Mouse (Mus musculus) gastrocnemius, postnatal 36 days (tissue): ENCODE results near the gene Tnfrsf13b. TPM values are rescaled to one million over a fixed set of nuclear protein-coding genes. Genes with fewer than 3 reads are reported as not detected.
A peak's percentile ranks its signal among the peaks of the same experiment; 100 is the strongest.
"Not testable (repeated sequence)": the region's sequence is repeated elsewhere in the genome, so short reads cannot be mapped to it uniquely, and the experiment has no call there.

Experiments
- DNase-seq, 2 experiments: peaks; one replicate each; pipeline ENCODE4 v3.0.0; 2022
- intact Hi-C: fragments of 180-260 bp; cut with DNase I; formaldehyde crosslinking; loops from one replicate; pipeline ENCODE4 v1.15.1; 2025
- total RNA-seq, 2 experiments: library from RNA; stranded (reverse); gene quantifications; 2 replicates each; pipeline ENCODE4 v1.2.3; 2021

Tnfrsf13b gene
- total RNA-seq, 2 experiments from 2014 or later, result 0.30 to 0.43 TPM

- DNase-seq, result no peak
- intact Hi-C loops, result no loop called here
These were observed 2.7 kb upstream of the Tnfrsf13b start for GRCm38 (mm10) chr11:61123886-61124285.

- intact Hi-C loops, result no loop called here
- no peak for DNase-seq
These were observed 585 bp upstream of the Tnfrsf13b start for GRCm38 (mm10) chr11:61125970-61126369.

- intact Hi-C loops, result no loop called here
- DNase-seq, result no peak
These were observed 983 bp downstream of the Tnfrsf13b start for GRCm38 (mm10) chr11:61127421-61128055.

- intact Hi-C loops, result no loop called here
- DNase-seq, result no peak
These were observed 2.8 kb downstream of the Tnfrsf13b start for GRCm38 (mm10) chr11:61129305-61129704.

GRCm38 (mm10) chr11:61130646-61131045 lies 4.1 kb downstream of the Tnfrsf13b start:
- intact Hi-C loops, DNase-seq: not testable (repeated sequence)

GRCm38 (mm10) chr11:61132943-61133342 lies 6.4 kb downstream of the Tnfrsf13b start:
- DNase-seq, result no peak
- intact Hi-C loops, result no loop called here

- intact Hi-C loops, result loop anchor here (5.0 kb wide), 1 partner anchor 34 kb away; no protein-coding TSS in a partner anchor
- DNase-seq, result no peak
These were observed 15.1 kb downstream of the Tnfrsf13b start for GRCm38 (mm10) chr11:61141693-61142092.

- no peak for DNase-seq
These were observed 15.7 kb downstream of the Tnfrsf13b start for GRCm38 (mm10) chr11:61142262-61142661.

GRCm38 (mm10) chr11:61142941-61143530 lies 16.5 kb downstream of the Tnfrsf13b start:
- DNase-seq, result no peak
- intact Hi-C loops, result loop anchor here (5.0 kb wide), 1 partner anchor 36 kb away; no protein-coding TSS in a partner anchor

More at GRCm38 (mm10) chr11:61142262-61142661, 15.7 kb downstream of the Tnfrsf13b start:
- intact Hi-C loops, result loop anchor here (5.0 kb wide), 1 partner anchor 35 kb away; no protein-coding TSS in a partner anchor

GRCm38 (mm10) chr11:61143564-61144469 lies 17.3 kb downstream of the Tnfrsf13b start:
- intact Hi-C loops, result loop anchor here (5.0 kb wide), 1 partner anchor 37 kb away; no protein-coding TSS in a partner anchor
- DNase-seq, result no peak

- intact Hi-C loops, result no loop called here
- DNase-seq, result no peak
These were observed 19.0 kb downstream of the Tnfrsf13b start for GRCm38 (mm10) chr11:61145551-61145950.

GRCm38 (mm10) chr11:61146645-61147299 lies 20.2 kb downstream of the Tnfrsf13b start:
- DNase-seq, result peak in 1 of 2 experiments; percentile 12
- intact Hi-C loops, result no loop called here

GRCm38 (mm10) chr11:61147300-61147683 lies 20.7 kb downstream of the Tnfrsf13b start:
- intact Hi-C loops, result no loop called here
- no peak for DNase-seq

- intact Hi-C loops, result no loop called here
These were observed 23.9 kb downstream of the Tnfrsf13b start for GRCm38 (mm10) chr11:61150233-61151001.

GRCm38 (mm10) chr11:61155727-61156126 lies 29.2 kb downstream of the Tnfrsf13b start:
- intact Hi-C loops, result loop anchor here (2.0 kb wide), 1 partner anchor 51 kb away; no protein-coding TSS in a partner anchor
- no peak for DNase-seq

More at GRCm38 (mm10) chr11:61150233-61151001, 23.9 kb downstream of the Tnfrsf13b start:
- no peak for DNase-seq

- no peak for DNase-seq
- intact Hi-C loops, result no loop called here
These were observed 31.6 kb downstream of the Tnfrsf13b start for GRCm38 (mm10) chr11:61158141-61158540.

- DNase-seq, result no peak
- intact Hi-C loops, result no loop called here
These were observed 33.5 kb downstream of the Tnfrsf13b start for GRCm38 (mm10) chr11:61159796-61160732.

GRCm38 (mm10) chr11:61161121-61161520 lies 34.6 kb downstream of the Tnfrsf13b start:
- DNase-seq, result no peak
- intact Hi-C loops, result no loop called here
